Mouse (Mus musculus): Measurements from ENCODE around the gene Pkib. TPM values are rescaled to one million over a fixed set of nuclear protein-coding genes. Genes with fewer than 3 reads are reported as not detected.

Gene Pkib
- total RNA-seq, 2 experiments from 2014 or later, result 0.31 to 0.79 TPM

Other genes with a start within 250 kb of the Pkib start
- gene Hsf2, start 145.6 kb upstream of the Pkib start, total RNA-seq (2021), result 10 to 100 TPM; 13.7 to 18.0 TPM
- 100 to 1,000 TPM; 282 to 310 TPM for gene Serinc1, start 99.5 kb upstream of the Pkib start, total RNA-seq (2021)
- gene Fabp7, start 152.9 kb downstream of the Pkib start, total RNA-seq (2021), result 1 to 10 TPM in 1 of 2 experiments, under 1 TPM in 1; 0.64 to 1.0 TPM
- gene Smpdl3a, start 162.4 kb downstream of the Pkib start, total RNA-seq (2021), result 10 to 100 TPM; 59.1 to 64.4 TPM